Mouse (Mus musculus) layer of hippocampus, postnatal 25 days (tissue): ENCODE data around the gene Tenm3. TPM values are rescaled to one million over a fixed set of nuclear protein-coding genes. Genes with fewer than 3 reads are reported as not detected.
A peak's percentile ranks its signal among the peaks of the same experiment; 100 is the strongest.

Experiments
- DNase-seq, 2 experiments: peaks; one replicate each; pipeline ENCODE4 v3.0.0; 2022; ENCODE audit warnings: mixed read lengths in 2 of 2, low spot score in 1 of 2; ENCODE audit errors: extremely low spot score in 1 of 2
- total RNA-seq, 2 experiments: library from RNA; stranded (reverse); gene quantifications; 2 replicates each; pipeline ENCODE4 v1.2.3; 2021

Tenm3 gene
- total RNA-seq, 2 experiments from 2014 or later: 72.4 to 80.0 TPM

DNA sequence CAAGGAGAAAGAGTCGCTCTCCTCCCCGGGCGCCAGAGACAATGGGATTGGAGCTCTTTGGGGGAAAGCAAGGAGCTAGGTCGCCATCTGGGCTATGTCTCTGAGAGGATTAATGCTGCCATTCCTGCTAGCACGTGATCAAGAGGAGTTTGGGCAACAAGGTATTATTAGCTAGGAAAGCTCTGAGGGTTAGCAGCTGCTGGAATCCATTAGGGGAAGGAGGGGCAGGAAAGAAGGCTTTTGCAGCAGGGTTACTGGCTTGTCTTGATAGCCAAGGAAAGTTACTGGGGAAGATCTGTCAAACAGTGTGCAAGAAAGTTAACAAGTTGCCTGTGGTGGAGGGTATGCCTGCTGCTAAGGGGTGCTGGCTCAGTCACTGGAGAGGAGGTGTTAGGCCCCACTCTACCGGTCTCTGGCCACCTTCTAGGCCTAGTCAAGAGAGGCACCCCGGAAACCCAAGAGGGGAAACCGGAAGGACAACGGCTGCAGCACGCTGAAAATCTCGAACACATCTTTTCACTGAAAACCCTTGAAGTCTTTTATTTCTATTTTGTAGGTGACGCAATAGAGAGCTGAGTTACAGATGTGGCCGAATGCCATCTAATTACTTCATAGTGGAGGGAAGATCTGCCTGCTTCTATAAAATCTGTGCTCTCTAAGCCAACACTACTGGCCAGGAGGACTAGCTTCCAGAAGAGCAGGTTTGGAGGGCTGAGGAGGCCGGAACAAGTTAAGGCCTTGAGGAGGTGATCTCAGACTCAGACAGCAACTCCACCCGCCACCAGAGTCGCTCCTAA, 534.4 kb downstream of the Tenm3 start:
- DNase-seq: no peak

DNA sequence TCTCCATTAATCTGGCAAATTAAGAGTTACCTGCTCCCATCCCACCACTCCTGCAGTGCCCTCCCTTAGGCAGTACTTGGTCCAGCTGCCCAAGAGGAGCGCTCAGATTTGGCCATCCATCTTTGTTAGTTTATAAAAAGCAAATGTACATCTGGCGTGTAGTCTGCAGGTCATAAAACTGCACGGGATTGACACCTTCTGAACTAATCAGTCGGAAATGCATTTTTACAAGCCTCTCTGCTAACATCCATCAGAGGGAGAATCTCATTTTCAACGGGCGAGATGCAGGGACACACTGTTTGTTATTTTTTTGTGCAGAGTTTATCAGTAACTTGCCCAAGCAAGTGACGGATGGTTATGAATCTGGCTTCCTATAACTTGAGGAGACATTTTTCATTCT, 539.5 kb downstream of the Tenm3 start:
- DNase-seq: no peak

DNA sequence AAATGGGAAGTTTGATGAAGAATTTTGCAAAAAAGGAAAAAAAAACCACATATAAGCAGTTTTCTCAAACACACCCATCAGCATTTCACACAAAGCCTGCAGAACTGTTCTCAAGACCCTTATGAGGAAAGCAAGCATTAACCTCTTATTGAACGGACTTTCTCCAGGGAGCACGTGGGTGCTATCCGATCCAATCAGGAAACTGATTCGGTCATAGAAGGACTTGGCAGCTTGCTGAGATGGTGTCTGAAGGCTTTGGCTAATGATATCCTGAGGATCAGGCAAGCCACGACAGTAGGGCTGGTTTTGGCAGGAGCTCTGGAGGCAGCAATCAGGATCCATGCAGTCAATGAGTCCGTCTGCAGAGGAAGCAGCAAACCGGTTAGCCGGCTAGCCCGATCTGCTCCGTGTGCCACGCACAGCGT, 543.1 kb downstream of the Tenm3 start:
- DNase-seq: peak; percentile 21 to 28

DNA sequence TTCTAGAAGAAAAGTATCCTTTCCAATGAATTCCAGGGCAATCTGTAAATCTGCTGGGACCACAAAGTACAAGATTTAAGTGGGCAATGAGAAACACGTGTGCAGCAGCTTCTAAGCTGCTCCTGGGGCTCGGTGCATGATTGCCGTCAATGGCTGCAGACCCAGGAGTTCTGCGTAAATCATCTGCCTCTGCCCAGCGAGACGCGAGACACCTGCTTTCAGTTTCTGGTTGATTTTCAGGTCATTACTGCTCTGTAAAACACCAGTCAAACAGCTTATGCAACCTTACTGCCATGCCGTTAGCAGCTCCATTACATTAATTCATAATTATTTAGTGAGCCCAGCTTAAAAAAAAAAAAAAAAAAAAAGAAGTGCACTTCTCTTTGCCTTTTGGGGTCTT, 543.7 kb downstream of the Tenm3 start:
- DNase-seq: no peak

DNA sequence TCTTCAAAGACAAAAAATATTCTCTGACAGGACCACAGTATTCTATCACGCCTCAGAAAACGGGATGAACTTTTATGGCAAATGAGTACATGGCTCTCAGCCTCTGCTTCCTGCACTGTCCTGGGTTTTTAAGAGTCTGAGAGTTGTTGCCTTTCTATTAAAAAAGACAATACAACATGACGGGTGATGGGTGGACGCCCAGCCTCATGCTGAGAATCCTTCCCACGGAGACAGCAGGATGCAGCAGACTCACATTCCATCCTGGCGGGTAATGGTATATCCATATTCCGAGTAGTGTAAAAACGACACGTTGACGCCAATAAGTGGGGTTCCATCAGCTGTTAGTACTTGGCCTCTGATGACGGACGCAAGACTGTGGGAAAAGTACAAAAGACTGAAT, 544.4 kb downstream of the Tenm3 start:
- DNase-seq: no peak

DNA sequence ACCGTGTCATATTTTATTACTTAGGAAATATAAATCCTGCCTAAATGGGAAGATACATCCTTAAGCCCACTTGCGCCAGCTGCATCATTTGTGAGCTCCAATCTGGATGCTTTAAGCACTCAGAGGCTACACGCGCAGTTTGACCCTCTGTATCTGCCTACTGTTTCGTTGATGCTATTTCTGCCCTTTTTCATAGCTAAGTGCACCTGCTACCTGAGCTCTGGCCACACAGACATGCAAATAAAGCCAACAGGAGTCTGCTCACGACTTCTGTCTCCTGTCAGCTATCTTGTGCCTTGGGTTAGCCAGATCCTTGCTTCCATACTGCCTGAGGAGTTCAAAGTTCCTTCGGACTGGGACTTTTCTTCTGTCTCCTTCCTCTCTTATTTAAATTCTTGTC, 547.4 kb downstream of the Tenm3 start:
- DNase-seq: no peak

DNA sequence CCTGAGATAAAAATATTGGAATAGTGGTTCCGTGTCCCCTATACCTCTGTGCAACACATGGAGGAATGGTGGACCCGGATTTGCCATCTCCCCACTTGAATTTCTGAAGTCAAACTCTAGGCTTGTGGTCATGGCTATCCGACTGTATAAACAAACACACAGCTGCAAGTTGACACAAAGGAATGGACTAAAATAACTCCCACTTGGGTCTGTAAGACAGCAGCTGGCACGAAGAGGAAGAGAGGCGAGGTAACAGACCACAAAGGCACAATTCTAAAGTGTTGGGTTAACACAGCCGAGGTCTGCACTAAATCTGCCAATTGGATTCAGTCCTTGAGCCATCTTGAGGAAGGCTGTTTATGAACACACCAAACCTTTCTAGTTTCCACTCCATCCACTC, 548.2 kb downstream of the Tenm3 start:
- DNase-seq: no peak

DNA sequence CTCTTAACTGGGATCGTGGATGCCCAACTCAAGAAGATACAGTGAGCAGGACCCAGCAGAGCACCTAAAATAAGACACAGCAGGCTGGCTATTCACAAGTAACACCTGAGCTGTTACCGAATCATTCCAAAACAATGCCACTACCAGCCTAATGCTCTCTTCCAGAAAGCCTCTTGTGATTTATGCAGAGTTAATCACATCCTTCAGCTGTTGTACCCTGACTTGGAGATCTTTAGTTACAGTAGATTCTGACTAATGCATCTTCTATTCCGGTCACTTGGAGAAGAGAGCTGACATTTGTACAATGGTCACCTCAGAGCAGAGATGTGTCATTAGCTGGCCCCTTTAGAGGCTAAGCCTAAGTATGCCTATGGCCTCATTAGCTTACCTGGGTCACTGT, 550.0 kb downstream of the Tenm3 start:
- no peak for DNase-seq

DNA sequence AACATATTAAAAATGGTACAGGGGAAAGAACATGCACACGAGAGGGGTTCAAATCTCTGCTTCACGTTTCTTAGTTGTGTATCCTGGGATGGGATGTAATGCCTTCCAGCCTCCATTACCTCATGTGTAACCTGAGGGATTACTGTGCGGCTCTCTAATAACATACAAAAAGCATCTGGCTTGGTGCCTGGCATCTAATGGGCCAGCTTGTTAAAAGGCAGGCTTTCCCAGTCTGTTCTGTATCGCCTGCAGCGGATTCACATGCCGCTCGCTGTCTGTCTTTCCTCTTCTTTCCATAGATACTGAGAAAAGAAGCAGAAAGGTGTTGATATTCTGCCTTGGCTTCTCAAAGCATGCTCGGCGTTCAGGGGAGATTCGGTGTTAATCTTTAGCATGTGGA, 558.3 kb downstream of the Tenm3 start:
- DNase-seq: no peak

DNA sequence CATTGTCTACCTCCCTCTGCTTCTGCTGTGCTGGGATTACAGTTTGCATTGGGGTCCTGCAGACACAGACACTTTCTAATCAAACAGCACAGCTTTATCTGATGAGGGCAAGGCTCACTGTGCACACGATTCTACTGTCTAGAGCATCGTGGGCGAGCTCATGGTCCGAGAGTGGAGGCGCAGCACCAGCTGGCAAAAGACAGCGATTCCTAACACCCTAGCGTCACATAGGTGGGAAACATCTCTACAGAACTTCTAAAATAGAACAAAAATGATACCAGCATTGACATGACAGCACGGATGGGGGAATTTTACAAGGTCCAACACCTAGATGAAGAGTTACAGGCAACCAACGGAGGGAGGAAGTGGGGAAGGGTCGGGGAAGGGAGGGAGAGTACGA, 561.9 kb downstream of the Tenm3 start:
- DNase-seq: no peak

DNA sequence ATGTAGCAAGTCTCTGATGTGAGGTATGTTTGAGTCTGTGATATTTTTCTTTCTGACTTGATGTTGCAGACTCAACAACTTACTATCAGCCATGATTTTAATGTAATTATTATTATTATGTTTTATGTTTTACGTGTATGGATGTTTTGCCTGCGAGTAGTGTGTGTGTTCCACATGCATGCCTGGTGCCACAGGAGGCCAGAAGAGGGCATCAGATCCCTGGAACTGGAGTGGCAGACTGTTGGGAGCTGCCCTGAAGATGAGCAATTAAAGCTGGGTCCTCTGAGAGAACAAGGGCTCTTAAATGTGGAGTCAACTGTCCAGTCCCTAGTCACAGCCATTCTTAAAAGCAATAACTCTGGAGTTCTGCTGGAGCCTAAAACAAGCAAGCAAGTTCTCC, 564.4 kb downstream of the Tenm3 start:
- no peak for DNase-seq

DNA sequence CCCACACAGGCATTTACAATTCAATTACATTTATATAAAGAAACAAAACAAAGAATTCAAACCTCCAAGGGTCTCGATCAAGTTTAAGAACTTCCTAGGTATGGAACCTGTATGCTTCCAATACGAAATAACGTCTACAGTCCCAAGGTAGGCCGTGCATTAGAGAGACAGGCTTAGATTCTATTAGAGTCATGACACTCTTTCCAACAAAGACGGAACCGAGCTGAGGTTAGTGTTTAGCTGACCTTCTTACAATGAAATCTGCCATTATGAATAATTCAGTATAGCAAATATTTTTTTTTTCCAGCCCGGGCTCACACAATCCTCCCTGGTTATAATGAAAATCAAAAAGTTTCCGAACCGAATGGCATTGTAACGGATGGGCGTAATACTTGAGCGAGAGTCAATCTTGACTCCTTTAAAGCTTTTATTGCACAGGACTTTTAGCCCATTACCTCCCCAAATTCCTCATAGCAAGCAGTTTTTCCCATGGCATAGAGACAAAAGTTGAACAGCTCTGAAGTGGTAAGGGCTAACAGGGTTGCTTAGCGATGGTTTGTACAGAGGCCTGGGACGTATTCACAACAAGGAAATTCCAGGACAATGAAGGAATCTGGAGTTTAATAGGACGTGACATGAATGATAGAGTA, 565.6 kb downstream of the Tenm3 start:
- no peak for DNase-seq

DNA sequence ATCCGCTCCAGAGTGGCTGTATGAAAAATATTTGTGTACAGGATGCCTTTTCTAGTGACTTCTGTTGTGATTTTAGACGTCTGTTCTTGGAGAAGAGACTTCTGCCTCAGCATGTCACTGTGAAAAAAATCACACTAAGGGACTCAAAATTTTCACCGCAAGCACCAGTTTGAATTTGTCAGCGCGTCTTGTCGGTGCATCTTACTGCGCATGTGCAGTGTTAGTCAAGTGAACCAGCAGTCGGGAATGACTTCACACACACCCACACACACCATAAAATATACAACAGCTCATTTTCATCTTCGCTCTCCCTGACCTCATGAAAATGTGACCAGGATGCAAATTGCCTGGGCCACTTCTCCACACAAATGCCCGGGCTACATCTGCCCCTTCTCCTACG, 568.7 kb downstream of the Tenm3 start:
- no peak for DNase-seq

DNA sequence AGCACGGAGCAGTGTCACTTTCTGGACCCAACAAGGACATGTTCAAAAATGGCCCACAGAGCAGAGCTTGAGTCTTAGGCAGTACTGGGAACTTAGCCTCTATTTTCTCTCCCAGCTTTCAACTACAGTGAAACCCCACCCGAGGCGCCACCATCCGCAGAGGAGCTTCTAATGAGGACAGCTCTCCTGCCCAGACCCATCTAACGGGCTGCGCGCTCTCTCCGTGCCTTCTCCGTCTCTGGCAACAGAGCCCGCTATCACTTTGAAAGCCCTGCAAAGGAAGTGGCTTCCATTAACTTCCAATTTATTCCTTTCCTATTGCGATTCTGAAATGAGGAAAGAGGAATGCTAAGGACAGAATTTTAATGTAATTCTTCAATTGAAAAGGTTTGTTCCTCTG, 569.2 kb downstream of the Tenm3 start:
- no peak for DNase-seq

DNA sequence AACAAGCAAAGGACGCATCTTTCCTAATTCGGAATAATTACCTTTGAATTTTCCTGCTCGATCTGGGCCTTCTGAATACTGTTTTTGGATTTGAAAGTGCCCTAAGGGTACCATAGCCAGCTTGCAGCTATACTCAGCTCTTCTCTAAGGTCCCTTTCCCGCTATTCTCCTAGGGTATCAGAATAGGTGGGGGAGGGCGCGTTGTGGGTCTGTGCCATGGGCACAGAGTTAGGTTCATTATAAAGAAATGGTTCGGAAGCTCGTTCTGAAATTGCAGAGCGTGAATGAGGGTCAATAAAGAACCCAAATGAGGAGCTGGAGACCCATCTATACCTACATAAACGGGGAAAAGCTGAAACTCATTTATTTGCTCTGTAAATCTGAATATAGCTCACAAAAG, 575.1 kb downstream of the Tenm3 start:
- DNase-seq: no peak

DNA sequence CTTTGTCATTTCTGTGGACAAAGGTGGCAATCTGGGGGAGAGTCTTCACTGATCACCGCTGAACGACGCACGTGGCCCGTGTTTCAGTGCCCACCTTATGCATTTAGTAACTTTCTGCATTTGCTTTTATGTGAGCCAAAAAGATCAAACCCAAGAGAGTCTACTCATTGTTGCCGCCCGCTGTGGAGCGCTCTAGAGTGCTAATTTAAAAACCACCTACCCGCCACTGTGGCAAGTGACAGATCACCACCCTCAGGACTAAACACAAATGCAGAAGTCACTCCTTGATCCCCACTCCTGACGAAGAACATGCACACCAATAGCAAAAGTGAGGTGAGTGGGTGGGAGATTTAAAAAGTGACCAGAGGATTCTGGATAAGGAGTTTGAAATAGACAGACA, 583.5 kb downstream of the Tenm3 start:
- DNase-seq: no peak

DNA sequence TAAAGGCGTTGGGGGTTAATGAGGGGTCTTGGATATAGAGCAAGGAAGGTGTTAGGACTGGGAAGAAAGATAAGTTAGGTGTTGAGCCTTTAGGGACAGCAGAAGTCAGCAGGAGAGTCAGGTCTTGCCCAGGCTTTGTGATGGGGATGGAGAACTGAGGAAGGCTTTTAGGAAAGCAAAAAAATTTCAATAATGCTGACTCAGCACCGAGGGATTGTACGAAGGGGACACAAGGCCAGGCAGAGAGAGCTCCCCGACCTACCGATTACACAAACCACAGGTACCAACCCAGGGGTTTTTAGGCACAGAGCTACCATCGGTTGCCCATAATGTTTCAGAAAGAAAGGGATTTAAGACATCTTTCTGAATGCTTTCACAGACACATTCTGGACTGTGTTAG, 583.9 kb downstream of the Tenm3 start:
- no peak for DNase-seq

DNA sequence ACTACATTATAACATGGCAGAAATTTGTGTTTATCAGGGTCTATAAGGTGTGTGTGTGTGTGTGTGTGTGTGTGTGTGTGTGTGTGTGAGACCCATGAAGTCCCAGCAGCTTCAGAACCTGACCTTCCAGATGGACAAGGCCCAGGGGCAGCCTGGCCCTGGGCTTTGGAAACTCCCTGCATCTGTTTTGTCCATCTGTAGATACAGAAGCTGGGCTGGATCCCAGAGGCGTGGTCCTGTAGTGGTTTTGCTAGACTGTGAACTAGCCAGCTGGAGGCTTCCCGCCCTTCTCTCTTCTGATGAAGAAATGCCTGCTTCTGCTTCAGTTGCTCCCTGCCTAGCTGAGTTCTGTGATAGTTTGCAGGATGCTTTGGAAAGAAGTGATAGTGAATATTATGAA, 599.9 kb downstream of the Tenm3 start:
- no peak for DNase-seq

DNA sequence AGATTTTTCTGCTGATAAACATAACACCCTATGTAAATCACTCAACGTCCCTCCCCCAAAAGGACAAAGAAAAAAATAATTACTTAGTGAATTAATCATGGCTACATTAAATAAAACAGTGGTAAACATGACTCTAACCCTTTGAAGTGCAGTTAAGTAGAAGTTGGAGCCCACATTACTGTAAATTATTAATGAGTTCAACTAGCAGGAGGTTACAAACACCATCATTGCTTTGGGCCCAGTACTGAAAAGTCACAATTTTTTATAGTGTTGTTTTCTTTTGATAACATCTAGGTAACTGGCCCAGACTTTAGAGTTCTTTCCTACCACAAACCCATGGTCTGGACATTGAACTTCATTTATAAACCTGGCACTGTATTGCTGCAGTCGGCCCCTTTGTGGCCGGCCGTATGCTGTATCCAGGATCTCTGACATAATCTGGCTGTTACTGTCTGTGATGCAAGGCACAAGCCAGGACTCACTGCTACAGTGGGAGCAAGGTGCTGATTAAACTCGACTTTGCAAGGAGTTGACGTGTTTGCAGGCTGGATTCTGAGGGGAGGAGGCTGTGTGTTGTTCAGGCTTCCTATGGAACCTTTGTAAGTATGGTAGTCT, 602.7 kb downstream of the Tenm3 start:
- no peak for DNase-seq

DNA sequence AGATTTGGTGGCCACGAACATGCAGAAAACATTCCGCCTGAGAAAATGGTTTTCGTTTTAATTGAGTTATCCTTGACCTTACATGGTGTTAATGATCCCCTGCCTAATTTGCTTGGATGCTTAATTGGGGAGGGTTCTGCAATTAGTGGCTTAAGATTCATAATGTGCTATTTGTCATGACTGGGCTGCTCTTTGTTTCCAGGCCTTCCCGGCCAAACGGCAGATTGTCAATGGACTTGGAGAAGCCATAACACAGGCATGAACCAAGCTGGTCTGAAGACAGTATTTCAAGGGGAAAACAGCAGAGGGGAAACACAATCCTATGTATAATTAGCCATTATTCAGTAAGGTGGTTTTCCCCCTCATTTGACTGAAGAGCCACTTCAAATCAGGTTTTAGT, 606.8 kb downstream of the Tenm3 start:
- no peak for DNase-seq

DNA sequence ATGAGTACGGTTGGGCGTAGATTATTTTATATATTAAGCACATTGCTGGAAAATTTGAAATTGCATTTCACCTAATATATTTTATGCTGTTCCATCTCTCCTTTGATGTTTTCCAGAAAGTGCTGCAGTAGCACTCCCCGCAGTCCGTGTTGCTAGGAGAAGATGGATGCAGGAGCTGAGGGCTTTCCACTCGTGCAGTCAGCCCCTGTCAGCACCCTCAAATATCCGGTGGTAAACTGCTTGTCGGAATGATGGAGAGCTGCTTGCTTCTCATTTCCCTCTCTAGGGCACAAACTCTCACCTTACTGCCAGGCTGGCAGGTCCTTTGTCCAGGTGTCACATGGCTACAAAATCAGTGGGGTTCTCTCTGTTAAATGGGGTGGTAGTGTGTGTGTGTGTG, 610.8 kb downstream of the Tenm3 start:
- no peak for DNase-seq

DNA sequence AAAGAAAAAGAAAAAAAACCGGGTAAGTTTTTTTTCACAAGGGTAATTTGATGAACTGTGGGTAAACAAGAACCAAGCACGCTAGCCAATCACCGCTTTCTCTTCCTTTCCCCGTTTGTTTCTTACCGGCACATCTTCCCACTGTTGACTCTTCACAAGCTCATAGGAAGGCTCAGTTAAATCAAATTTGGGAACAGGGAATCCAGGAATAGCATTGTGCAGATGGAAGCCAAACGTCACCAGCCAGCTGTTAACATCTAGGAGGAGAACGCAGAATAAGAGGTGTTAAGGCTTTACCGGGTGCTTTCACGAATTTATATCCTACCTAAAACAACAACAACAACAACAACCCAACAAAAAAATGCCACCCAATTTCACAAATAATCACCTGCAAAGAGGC, 611.9 kb downstream of the Tenm3 start:
- DNase-seq: no peak
